In the genomic region with DNA sequence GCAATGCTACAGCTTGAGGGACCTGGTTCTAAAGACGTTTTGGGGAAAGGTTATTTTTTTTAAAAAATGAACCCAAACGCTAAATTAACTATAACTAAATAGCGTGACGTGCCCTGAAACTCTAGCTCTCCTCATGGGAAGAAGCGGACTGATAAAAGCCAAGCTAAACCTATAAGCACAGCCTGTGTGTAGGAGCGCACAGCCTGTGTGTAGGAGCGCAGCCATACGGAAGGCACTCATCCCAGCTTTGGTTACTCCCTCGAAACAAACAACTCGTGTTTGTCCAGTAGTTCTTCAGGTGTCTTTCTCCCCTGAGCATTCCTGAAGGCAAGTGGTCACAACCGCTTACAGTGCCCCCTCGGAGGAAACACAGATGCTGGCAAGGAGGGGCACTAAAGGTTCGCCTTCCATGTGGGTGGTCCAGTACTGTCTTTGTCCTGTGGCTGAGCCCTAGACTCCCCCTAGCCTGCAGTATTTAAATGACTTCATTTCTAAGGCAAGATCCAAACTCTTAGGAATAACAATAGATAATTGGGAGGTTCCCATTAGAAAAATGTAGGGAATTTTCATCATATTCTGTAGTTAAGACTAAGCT, we compare ENCODE assay signal across 12 mouse cellular contexts. TPM values are rescaled to one million over a fixed set of nuclear protein-coding genes. Genes with fewer than 3 reads are reported as not detected.
A peak's percentile ranks its signal among the peaks of the same experiment; 100 is the strongest.
DNase-seq lines count a peak whose midpoint lies in the region; ATAC-seq and TF ChIP-seq lines count a peak whose summit lies in the region.
"Had no signal": no experiment of that assay in that cellular context is flagged by ENCODE, and none has a peak within 500 bp of the region (broad histone marks: within the 10 kb centered on the region; RNA-seq: fewer than 3 reads in every experiment).

No protein-coding gene starts in this region.

- H3K27me3 ChIP-seq in embryonic facial prominence, embryonic 14.5 days (replicated peaks; ENCODE audit: control insufficient read depth, insufficient read depth, low read length), result no peaks in the 10 kb centered on the region
- H3K27me3 ChIP-seq: forebrain, embryonic 15.5 days had no signal

- H3K4me2 ChIP-seq in embryonic facial prominence, embryonic 14.5 days (ENCODE audit: low read depth, low read length), result peak overlapping the region; percentile 46
- H3K4me2 ChIP-seq: forebrain, embryonic 15.5 days had no signal

- ATAC-seq in frontal cortex, adult (ENCODE audit: low TSS enrichment), result peak; percentile 95
- ATAC-seq in embryonic facial prominence, embryonic 14.5 days (ENCODE audit: low read depth), result peak; percentile 71; the same call in 1 of the 2 replicates
- ATAC-seq in granulocyte monocyte progenitor cell, adult 5-6 weeks (replicated peaks; ENCODE audit: poor library complexity, severe bottlenecking), result no peak
- ATAC-seq: forebrain, embryonic 15.5 days had no signal

- 16% methylated on average over 13 of the region's 13 CpGs for WGBS in embryonic facial prominence, embryonic 14.5 days

- intact Hi-C loops in gastrocnemius, adult 2 months (cut with DNase I), result no loop called here

- H3K9me3 ChIP-seq in embryonic facial prominence, embryonic 14.5 days (ENCODE audit: control insufficient read depth, low read length), result no peaks in the 10 kb centered on the region
- H3K9me3 ChIP-seq: forebrain, embryonic 15.5 days had no signal

- H3K36me3 ChIP-seq in embryonic facial prominence, embryonic 14.5 days (ENCODE audit: control insufficient read depth, insufficient read depth, low read length), result no peaks in the 10 kb centered on the region
- H3K36me3 ChIP-seq: forebrain, embryonic 15.5 days had no signal

- TF ChIP-seq CTCF in layer of hippocampus, adult 2 months (conservative IDR thresholded peaks at IDR 0.05), result no peak
- no peak for TF ChIP-seq CTCF in gastrocnemius, adult 2 months (IDR thresholded peaks at IDR 0.05)

- no peak overlapping the region for H3K4me3 ChIP-seq in layer of hippocampus, adult 2 months
- H3K4me3 ChIP-seq in embryonic facial prominence, embryonic 14.5 days (ENCODE audit: low read depth, low read length), result peak overlapping the region; percentile 20; the same call in 1 of the 2 replicates
- no peak overlapping the region for H3K4me3 ChIP-seq in gastrocnemius, adult 2 months
- H3K4me3 ChIP-seq: forebrain, embryonic 15.5 days had no signal

- DNase-seq in frontal cortex, adult 2 months (ENCODE audit: extremely low spot score in 1 of 2, low spot score in 1 of 2), result no peak
- DNase-seq in layer of hippocampus, adult 2 months (ENCODE audit: low spot score in 2 of 2), result peak in 1 of 2 experiments; percentile 45
- DNase-seq in layer of hippocampus, postnatal 25 days (ENCODE audit: extremely low spot score in 1 of 2, low spot score in 1 of 2), result no peak
- peak; percentile 71 for DNase-seq in ES-CJ7 (ENCODE audit: low read depth, low spot score)
- no peak for DNase-seq in embryonic facial prominence, embryonic 14.5 days (ENCODE audit: low spot score)
- no peak for DNase-seq in gastrocnemius, adult 2 months
- DNase-seq: cerebellum, postnatal 36 days; kidney, postnatal 4 days had no signal

- no peak overlapping the region for H3K9ac ChIP-seq in embryonic facial prominence, embryonic 14.5 days (ENCODE audit: low read depth, low read length)
- H3K9ac ChIP-seq: forebrain, embryonic 15.5 days had no signal

- H3K4me1 ChIP-seq in embryonic facial prominence, embryonic 14.5 days (ENCODE audit: control insufficient read depth, insufficient read depth, low read length), result no peaks in the 10 kb centered on the region
- H3K4me1 ChIP-seq: forebrain, embryonic 15.5 days had no signal

- peak overlapping the region; percentile 59; the same call in 1 of the 2 replicates for H3K27ac ChIP-seq in layer of hippocampus, adult 2 months
- H3K27ac ChIP-seq in embryonic facial prominence, embryonic 14.5 days (replicated peaks; ENCODE audit: low read depth, low read length), result no peak overlapping the region
- no peak overlapping the region for H3K27ac ChIP-seq in gastrocnemius, adult 2 months
- H3K27ac ChIP-seq: forebrain, embryonic 15.5 days had no signal

RNA-seq across cellular contexts. Expression of a gene that starts 39.1 kb away (rescaled TPM):
- 0.17 TPM in 1 of 2 replicates, not detected in the other for polyA plus RNA-seq in frontal cortex, adult 2 months (2012; rRNA removed)
- not detected for total RNA-seq in layer of hippocampus, adult 2 months (2021)
- not detected for total RNA-seq in layer of hippocampus, postnatal 25 days (2021)
- 37.7 and 38.6 TPM in 2 replicates for polyA plus RNA-seq in embryonic facial prominence, embryonic 14.5 days (2014; fragmentation: Nextera tagmentation; extraction: Ambion mirVana)
- total RNA-seq in gastrocnemius, adult 2 months (2021), result 1 to 10 TPM; 4.2 to 9.2 TPM
- not detected in 2 replicates for total RNA-seq in granulocyte monocyte progenitor cell, adult 5-6 weeks (2014; fragmentation: Nextera tagmentation)
- not detected in 2 replicates for total RNA-seq in granulocyte monocyte progenitor cell, adult 5-6 weeks (2017)
- total RNA-seq: MEL had no signal

Comparison
In these comparisons a context has a peak if more than half of its experiments do, and no peak if none do; other contexts are left out.
1. RNA of a gene that starts 39.1 kb away (total RNA-seq): 4.2 to 9.2 TPM in gastrocnemius, adult 2 months; not detected in layer of hippocampus, adult 2 months, not detected in layer of hippocampus, postnatal 25 days and not detected in granulocyte monocyte progenitor cell, adult 5-6 weeks; every median in the first group is over 4 times any median in the second.